Mouse (Mus musculus): ENCODE measurements around the gene Ccdc57. TPM values are rescaled to one million over a fixed set of nuclear protein-coding genes. Genes with fewer than 3 reads are reported as not detected.

Gene Ccdc57
- polyA plus RNA-seq (2012), result 5.9 and 8.1 TPM in 2 replicates

GRCm38 (mm10) chr11:120932564-120933398 is at the start of gene Ccdc57:
Gene Ccdc57 (minus strand): TSS chr11:120932872.

GRCm38 (mm10) chr11:120948328-120948727 is 15.7 kb upstream of the Ccdc57 start, which contains the start of gene Slc16a3:
Gene Slc16a3 (plus strand): TSS chr11:120948480.

GRCm38 (mm10) chr11:120823956-120824786 is 108.5 kb downstream of the Ccdc57 start, which contains the start of gene Fasn:
Gene Fasn (minus strand): TSS chr11:120824547.

GRCm38 (mm10) chr11:120795756-120796613 is 136.7 kb downstream of the Ccdc57 start, which contains the start of gene Dus1l:
Gene Dus1l (minus strand): TSS chr11:120796403.

GRCm38 (mm10) chr11:120784064-120784791 is 148.4 kb downstream of the Ccdc57 start, which contains the start of the genes Rfng and Gps1:
Gene Rfng (minus strand): TSS chr11:120784207.
Gene Gps1 (plus strand): TSS chr11:120784272.

Other genes starting within 250 kb of the Ccdc57 start
- gene Cenpx, start 219.1 kb downstream of the Ccdc57 start, polyA plus RNA-seq (2012), result 97.1 and 99.7 TPM in 2 replicates
- gene Lrrc45, start 218.9 kb downstream of the Ccdc57 start, polyA plus RNA-seq (2012), result 59.1 and 87.9 TPM in 2 replicates
- gene Rac3, start 211.4 kb downstream of the Ccdc57 start, polyA plus RNA-seq (2012), result 5.4 and 8.3 TPM in 2 replicates
- 32.0 and 32.8 TPM in 2 replicates for gene Dcxr, start 205.6 kb downstream of the Ccdc57 start, polyA plus RNA-seq (2012)
- gene Cbr2, start 200.8 kb downstream of the Ccdc57 start, polyA plus RNA-seq (2012), result not detected in 2 replicates
- 38.6 and 45.6 TPM in 2 replicates for gene Hmga1b, start 170.1 kb downstream of the Ccdc57 start, polyA plus RNA-seq (2012)
- gene Rfng, start 148.7 kb downstream of the Ccdc57 start, polyA plus RNA-seq (2012), result 54.4 and 68.5 TPM in 2 replicates
- 52.0 and 53.8 TPM in 2 replicates for gene Gps1, start 148.6 kb downstream of the Ccdc57 start, polyA plus RNA-seq (2012)
- 131 and 148 TPM in 2 replicates for gene Dus1l, start 136.5 kb downstream of the Ccdc57 start, polyA plus RNA-seq (2012)
- 256 and 260 TPM in 2 replicates for gene Fasn, start 108.3 kb downstream of the Ccdc57 start, polyA plus RNA-seq (2012)
- 15.1 and 25.3 TPM in 2 replicates for gene Slc16a3, start 15.6 kb upstream of the Ccdc57 start, polyA plus RNA-seq (2012)
- gene Csnk1d, start 58.5 kb upstream of the Ccdc57 start, polyA plus RNA-seq (2012), result 177 and 184 TPM in 2 replicates
- gene Cd7, start 106.5 kb upstream of the Ccdc57 start, polyA plus RNA-seq (2012), result 9.9 and 11.8 TPM in 2 replicates
- not detected in 2 replicates for gene Sectm1b, start 130.7 kb upstream of the Ccdc57 start, polyA plus RNA-seq (2012)
- not detected in 2 replicates for gene Sectm1a, start 148.3 kb upstream of the Ccdc57 start, polyA plus RNA-seq (2012)
- gene Tex19.2, start 185.8 kb upstream of the Ccdc57 start, polyA plus RNA-seq (2012), result not detected in 2 replicates
- gene Tex19.1, start 213.3 kb upstream of the Ccdc57 start, polyA plus RNA-seq (2012), result not detected in 2 replicates
- gene Uts2r, start 227.4 kb upstream of the Ccdc57 start, polyA plus RNA-seq (2012), result not detected in 2 replicates